Mouse (Mus musculus): Measurements from ENCODE around the gene Sp7.

Sp7 gene

GRCm38 (mm10) chr15:102366733-102367344 is at the start of gene Sp7:
Sp7 (minus strand) TSS chr15:102367182.
- in situ Hi-C loops (cut with MseI, MboI) = no loop called here

- in situ Hi-C loops (cut with MseI, MboI) = no loop called here
These were observed 46.7 kb upstream of the Sp7 start for GRCm38 (mm10) chr15:102413687-102414086.

GRCm38 (mm10) chr15:102411077-102411476 is 44.1 kb upstream of the Sp7 start:
- in situ Hi-C loops (cut with MseI, MboI) = no loop called here

- in situ Hi-C loops (cut with MseI, MboI) = no loop called here
These were observed 42.3 kb upstream of the Sp7 start for GRCm38 (mm10) chr15:102409286-102409685.

GRCm38 (mm10) chr15:102408558-102409130 is 41.7 kb upstream of the Sp7 start:
- in situ Hi-C loops (cut with MseI, MboI) = no loop called here

- in situ Hi-C loops (cut with MseI, MboI) = no loop called here
These were observed 40.9 kb upstream of the Sp7 start for GRCm38 (mm10) chr15:102407681-102408557.

GRCm38 (mm10) chr15:102406912-102407580 is 40.1 kb upstream of the Sp7 start:
- in situ Hi-C loops (cut with MseI, MboI) = no loop called here

- in situ Hi-C loops (cut with MseI, MboI) = no loop called here
These were observed 39.4 kb upstream of the Sp7 start for GRCm38 (mm10) chr15:102406196-102406911.

- in situ Hi-C loops (cut with MseI, MboI) = no loop called here
These were observed 38.7 kb upstream of the Sp7 start, which contains the start of gene Sp1 for GRCm38 (mm10) chr15:102405489-102406195. Sp1 (plus strand) TSS chr15:102406143.

GRCm38 (mm10) chr15:102404608-102405488 is 37.9 kb upstream of the Sp7 start:
- in situ Hi-C loops (cut with MseI, MboI) = no loop called here

GRCm38 (mm10) chr15:102402210-102402609 is 35.2 kb upstream of the Sp7 start:
- in situ Hi-C loops (cut with MseI, MboI) = no loop called here

GRCm38 (mm10) chr15:102401278-102401677 is 34.3 kb upstream of the Sp7 start:
- in situ Hi-C loops (cut with MseI, MboI) = no loop called here

- in situ Hi-C loops (cut with MseI, MboI) = no loop called here
These were observed 33.6 kb upstream of the Sp7 start for GRCm38 (mm10) chr15:102400476-102401045.

- in situ Hi-C loops (cut with MseI, MboI) = no loop called here
These were observed 32.5 kb upstream of the Sp7 start for GRCm38 (mm10) chr15:102399229-102400221.

GRCm38 (mm10) chr15:102398629-102399028 is 31.6 kb upstream of the Sp7 start:
- in situ Hi-C loops (cut with MseI, MboI) = no loop called here

- in situ Hi-C loops (cut with MseI, MboI) = no loop called here
These were observed 28.1 kb upstream of the Sp7 start for GRCm38 (mm10) chr15:102395061-102395460.

- in situ Hi-C loops (cut with MseI, MboI) = no loop called here
These were observed 26.6 kb upstream of the Sp7 start for GRCm38 (mm10) chr15:102393584-102394014.

- in situ Hi-C loops (cut with MseI, MboI) = no loop called here
These were observed 25.5 kb upstream of the Sp7 start for GRCm38 (mm10) chr15:102392520-102392919.
